Mouse (Mus musculus) Muller cell, postnatal 12 days (primary cell): ENCODE results near the gene Cmtm2a.
"Not testable (repeated sequence)": the region's sequence is repeated elsewhere in the genome, so short reads cannot be mapped to it uniquely, and the experiment has no call there.

Experiments used
- DNase-seq: peaks from one replicate; pipeline ENCODE4 v3.0.0-alpha.2; 2015; ENCODE audit errors: inconsistent ontology term

Cmtm2a gene

DNA sequence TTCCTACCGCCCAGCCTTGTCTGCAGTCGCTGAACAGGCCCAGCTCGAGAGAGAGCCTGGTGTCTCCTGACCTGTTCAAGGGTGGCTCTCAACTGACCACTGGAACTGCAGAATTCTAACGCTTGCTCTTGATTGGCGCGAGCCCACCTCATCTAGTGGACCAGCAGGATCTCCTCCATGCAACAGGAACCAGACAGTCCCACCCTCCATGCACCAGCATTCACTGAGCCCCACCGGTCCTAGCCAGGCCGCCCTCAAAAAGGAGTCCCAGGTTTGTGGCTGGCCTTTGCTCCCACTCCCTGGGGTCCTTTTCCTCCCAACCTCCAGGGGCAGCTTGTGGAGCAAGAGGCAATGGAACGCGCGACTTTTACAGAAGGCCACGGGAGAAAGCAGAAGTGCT, at the start of gene Cmtm2a:
Gene Cmtm2a, minus strand, starts transcription at position 101 of the 400 bp plus-strand sequence.
- not testable (repeated sequence) for DNase-seq

DNA sequence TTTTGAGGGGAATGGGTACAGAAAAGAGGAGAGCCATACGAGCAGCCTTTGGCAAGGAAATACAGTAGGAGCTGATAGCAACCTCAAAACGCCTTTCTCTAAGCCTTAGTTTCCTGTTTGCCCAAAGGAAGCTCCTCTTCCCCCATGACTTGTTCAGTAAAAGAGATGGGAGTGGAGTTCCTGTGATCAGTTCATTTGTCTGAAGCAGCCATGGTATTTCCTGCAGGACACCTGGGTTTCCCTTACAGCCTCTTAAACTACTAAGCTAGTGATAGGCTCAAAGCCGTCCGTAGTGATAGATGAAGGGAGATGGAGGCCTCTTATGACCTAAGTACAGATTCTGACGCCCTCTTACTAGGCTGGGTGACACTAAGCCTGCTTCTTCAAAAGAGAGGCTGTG, 49.4 kb upstream of the Cmtm2a start:
- DNase-seq = no peak

DNA sequence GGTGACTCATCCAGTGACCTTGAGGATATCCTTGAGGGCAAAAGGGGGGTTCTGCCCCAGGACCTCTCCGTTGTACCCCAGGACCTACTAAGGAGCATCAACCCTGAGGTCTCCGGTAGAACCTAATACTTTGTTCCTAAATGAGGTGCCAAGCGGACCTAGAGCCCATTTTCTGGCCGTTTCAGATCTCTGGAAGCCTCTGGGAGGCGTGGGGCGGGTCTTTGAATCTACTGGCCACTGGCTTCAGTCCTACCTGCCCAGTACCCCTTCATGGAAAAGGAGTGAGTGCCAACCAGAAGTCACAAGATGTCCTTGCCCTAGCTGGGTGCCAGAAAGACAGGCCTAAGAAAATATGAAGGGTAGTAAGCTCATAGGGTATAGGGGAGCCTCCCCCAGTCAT, 48.7 kb upstream of the Cmtm2a start:
- no peak for DNase-seq

DNA sequence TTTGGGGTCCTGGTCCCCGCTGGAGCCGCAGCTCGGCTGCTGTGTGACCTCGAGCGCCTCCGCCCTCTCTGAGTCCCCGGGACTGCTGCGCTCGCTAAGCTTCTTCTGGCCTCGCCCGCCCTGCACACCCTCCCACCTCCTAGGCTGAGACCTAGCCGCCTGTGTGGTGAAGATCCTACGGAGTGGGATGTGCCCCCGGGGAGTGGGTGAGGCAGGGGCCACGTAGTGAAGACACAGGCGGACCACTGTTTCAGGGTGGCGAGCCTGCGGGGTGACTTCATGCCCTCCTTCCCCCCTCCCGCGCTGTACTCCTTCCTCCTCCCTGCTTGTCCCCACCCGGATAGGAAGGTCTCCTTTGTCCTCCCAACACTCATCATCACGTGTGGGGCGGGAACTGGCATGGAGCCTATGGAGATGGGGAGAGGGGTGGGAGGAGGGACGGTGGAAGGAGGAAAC, 48.2 kb upstream of the Cmtm2a start:
- DNase-seq = peak; percentile 96

DNA sequence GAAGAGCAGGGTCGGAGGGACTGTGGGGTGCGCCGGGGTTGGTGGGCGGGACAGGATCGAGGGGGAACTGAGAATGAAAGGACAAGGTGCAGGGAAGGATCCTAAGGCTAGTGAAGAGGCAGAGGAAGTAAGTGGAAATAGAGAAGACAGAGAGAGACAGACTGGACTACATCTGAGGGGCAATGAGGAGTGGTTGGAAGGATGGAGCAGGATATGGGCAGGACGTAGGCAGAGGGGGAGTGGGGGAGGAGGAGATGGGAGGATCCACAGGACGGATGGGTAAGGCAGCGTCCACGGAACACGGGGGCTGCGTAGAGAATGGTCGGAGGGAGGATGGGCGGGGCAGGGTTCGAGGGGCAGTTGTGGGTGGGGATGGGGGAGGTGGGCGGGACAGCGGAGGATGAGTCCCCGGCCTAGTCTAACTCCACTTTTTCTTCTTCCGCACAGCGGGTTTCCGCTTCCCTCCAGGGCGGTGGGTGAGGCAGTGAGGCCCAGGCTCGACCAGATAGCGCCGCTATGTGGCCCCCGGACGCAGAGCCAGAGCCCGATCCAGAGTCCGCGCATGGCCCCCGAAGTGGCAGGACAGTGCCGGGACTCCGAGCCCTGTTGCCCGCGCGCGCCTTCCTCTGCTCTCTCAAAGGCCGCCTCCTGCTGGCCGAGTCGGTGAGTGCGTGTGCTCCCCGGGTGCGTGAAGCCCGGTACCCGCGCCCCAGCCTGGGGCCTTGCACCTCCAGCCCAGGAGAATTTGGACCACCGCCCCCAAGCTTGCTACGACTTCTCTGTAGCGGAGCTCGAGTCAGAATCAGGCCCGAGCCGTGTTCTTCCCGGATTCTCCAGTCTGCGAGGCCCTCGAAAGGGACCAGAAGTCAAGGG, 47.5 kb upstream of the Cmtm2a start:
- DNase-seq = peak; percentile 89

DNA sequence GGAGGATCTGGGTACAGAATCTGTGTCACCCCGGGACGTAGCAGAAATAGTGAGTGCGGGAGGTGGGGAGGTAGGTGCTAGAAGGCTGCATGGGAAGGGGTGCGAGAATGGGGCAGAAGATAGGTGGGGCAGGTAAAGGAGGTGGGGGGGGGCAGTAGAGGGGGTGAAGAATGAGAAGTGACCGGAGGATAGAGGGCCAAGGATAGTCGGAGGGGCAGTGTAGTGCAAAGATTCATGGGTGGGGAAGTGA, 46.9 kb upstream of the Cmtm2a start:
- no peak for DNase-seq

DNA sequence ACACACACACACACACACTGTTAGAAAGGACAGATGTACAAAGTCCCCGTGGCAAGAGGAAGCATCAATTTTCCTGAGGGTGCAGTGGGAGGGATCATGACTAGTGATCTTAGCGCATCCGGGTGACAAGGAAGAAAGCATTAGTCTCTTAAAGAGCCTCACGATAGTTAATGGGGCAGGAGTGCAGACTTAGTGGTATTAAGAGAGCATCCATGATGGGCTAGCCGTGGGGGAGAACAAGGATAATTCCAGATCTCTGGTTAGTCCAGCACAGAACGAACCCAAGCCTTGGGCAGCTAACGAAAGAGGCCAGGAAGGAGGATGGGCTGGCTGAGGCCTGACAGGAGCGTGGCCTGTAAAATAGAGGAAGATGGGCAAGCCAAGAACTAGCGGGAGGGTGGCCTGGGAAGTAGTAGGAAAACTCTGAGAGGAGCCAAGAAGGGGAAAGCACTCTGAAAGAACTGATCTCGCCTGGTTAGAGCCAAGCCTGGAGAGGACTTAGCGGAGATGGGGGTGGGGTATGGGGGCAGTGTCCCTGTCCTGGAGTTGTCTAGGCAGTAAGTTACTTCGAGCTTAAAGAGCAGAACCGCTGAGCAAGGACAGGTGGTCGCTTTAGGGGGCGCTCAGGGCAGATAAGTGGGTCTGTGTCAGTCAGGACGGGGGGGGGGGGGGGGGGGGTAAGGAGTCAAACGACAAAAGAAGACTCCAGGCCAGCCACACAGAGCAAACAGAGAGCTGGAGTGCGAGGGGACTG, 46.4 kb upstream of the Cmtm2a start, which contains the start of gene Cmtm3:
Gene Cmtm3, plus strand, starts transcription at position 182 of the 754 bp plus-strand sequence.
- DNase-seq = peak; percentile 24

DNA sequence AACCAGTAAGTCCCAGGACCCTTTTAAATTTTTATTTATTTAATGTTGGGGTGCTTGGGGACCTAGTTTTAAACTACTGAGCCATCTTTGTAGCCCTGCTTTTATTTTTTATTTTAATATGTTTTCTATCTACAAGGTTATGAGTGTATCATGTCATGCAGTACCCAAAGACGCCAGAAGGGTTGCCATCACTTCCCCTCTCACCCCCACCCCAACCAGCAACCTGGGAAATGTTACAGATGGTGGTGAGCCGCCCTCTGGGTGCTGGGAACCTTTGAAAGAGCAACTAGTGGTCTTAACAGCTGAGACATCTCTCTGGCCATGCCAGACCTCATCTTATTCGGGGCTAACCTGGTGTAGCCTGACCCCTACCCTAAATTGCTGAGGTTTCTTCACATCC, 44.9 kb upstream of the Cmtm2a start:
- no peak for DNase-seq

DNA sequence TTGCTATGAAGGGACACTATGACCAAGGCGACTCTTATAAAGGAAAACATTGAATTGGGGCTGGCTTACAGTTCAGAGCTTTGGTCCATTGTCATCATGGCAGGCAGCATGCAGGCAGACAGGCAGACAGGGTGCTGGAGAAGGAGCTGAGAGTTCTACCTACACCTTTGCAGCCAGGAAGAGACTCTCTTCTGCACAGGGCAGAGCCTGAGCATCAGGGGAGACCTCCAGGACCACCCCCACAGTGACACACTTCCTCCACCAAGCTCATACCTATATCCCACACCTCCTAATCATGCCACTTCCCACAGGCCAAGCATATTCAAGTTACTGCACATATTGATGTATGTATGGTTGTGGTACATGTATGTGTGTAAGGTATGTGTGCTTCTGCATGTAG, 43.8 kb upstream of the Cmtm2a start:
- DNase-seq = no peak

DNA sequence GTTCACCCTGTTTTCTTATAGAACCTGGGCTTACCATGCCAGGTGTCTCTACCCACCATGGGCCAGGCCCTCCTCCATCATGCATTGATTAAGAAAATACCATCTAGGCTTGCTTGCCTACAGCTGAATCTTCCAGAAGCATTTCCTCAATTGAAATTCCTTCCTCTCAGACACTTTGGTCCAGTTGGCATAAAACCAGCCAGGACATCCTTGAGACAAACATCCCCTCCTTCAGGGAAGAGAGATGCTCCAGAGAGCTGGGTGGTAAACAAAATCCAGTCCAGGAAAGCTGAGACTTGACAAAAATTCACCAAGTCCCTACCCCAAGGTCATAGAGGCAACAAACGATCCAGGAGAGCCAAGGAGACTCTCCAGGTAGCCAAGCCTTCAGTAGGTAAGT, 41.2 kb upstream of the Cmtm2a start:
- no peak for DNase-seq

DNA sequence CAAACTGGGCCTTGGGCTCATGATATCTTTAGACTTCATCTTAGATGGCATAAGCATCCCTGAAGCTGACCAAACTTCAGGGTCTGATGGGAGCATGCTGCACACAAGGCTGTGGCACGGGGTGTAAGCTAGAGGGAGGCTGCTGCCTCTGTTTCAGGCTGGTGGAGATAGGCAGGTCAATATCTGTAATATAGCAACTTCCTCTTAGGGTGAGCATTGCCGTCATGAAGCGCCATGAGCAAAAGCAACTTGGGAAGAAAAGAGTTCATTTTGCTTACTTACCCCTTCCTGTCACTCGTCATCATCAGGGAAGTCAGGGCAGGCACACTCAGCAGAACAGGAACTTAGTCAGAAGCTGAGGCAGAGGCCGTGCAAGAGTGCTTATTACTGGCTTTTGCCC, 40.8 kb upstream of the Cmtm2a start:
- DNase-seq = no peak

DNA sequence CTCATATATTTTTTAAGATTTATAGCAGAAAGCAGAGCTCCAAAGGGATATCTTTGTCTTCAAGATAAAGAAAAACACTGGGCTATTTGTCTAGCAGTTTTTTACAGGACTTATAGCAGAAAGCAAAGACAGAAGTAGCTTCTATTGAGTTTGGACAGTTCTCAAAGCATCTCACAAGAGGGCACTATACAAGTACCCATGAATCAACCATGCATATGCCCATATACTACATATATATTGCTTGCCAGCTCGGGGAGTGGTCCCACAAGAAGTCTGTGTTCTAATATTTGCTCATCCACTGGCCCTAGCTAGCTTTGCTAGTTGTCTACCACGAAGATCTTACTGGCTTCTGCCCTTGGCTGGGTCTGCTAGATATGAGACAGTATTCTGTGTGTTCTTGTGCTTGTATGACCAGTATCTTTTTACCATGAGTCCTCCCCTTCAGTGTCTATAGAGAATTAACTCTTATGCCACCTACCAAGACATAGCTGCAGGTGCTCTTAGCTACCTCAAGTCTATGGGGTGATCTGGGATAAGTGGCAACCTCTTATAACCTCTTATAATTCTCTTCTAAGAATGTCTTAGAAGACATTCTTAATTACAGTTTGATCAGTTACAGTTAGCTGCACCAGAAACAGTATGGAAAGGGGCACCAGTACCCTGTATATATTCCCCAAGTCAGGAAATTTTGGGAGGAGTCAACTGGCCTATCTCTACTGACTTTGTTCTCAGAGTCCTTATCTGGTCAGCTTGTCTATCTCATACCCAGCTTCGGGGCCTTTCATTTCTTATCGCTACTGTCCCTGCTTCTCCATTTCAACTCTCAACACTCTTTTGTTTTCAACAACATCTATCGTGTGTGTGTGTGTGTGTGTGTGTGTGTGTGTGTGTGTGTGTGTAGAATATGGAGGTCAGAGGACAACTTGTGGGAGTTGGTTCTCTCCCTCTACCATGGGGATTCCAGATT, 40.0 kb upstream of the Cmtm2a start:
- no peak for DNase-seq

DNA sequence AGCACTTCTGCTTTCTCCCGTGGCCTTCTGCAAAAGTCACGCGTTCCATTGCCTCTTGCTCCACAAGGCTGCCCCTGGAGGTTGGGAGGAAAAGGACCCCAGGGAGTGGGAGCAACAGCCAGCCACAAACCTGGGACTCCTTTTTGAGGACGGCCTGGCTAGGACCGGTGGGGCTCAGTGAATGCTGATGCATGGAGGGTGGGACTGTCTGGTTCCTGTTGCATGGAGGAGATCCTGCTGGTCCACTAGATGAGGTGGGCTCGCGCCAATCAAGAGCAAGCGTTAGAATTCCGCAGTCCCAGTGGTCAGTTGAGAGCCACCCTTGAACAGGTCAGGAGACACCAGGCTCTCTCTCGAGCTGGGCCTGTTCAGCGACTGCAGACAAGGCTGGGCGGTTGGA, 28.9 kb upstream of the Cmtm2a start, which contains the start of gene Cmtm2b:
Gene Cmtm2b, plus strand, starts transcription at position 301 of the 400 bp plus-strand sequence.
- DNase-seq = not testable (repeated sequence)

DNA sequence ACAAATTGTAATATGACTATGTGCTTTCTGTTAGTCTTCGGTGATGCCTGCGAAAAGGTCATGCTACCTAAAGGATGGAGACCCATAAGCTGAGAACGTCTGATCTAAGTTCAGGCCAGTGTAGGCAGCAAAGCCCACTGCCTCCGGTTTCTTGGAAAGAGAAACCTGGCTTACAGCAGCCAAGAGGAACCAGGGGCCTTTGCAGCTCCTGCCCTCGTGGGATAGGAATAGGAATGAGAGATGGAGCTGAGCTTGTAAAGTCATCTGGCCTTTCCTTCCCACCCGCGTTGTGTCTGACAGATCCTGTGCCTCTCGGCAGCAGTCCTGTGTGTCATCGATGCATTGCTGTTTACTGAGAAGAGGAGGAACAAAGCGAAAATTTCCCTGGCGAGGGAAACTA, 28.3 kb upstream of the Cmtm2a start, which contains the start of gene Gm11020:
Gene Gm11020, plus strand, starts transcription at position 301 of the 400 bp plus-strand sequence.
- not testable (repeated sequence) for DNase-seq

DNA sequence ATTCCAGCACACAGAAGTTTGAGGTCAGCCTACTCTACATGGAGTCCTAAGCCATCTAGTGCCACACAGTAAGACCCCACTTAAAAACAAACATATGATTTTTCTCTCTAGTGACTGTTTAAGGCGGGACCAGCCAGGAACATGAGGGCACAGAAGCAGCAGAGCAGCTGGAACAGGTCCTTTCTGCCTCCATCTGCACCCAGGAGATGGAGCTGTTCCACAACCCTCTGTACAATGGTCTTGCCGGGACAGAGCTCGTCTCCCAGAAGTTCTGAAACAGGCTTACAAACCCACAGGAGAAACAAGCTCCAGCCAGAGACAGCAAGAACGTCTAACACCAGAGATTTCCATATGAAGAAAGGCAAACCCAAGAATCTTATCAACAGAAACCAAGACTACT, 20.3 kb upstream of the Cmtm2a start:
- no peak for DNase-seq

DNA sequence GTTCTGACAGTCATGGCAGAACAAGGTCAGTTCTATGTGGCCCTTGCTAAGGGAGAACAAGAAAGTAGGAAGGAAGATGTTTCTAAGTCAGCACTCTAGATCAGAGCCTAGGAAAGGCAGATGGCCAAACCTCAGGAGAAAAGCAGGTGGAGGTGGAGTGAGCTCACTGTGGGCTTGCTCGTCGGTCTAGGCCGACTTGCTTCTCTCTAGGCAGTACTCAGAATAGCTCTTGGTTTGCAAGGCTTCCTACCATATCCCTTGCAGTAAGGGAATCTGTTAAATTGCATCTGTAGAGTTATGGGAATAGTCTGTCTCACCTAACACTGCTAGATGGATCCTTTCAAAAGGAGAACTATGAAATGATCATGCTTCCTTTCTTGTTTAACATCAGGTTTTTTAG, 19.0 kb upstream of the Cmtm2a start:
- not testable (repeated sequence) for DNase-seq

DNA sequence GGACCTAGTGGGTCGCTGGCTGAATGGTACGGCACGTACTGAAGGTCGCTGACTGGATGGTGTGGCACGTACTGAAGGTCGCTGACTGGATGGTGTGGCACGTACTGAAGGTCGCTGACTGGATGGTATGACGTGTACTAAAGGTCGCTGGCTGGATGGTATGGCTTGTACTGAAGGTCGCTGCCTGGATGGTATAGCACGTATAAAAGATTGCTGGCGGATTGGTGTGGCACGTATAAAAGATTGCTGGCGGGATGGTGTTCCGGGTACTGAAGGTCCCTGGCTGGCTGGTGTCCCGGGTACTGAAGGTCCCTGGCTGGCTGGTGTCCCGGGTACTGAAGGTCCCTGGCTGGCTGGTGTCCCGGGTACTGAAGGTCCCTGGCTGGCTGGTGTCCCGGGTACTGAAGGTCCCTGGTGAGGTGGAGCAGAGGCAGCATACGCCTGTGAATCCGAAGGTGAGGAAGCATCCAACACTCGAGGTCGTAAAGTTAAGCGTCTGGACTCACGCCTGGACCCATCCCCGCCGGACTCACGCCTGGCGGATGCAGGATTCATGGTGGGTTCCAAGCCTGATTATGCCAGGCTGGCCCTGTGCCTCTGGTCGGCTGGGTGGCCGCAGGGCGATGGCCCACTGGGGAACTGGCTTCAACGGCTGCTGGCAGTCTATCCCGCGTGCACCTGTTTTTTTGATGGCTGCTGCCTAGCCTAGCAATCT, 16.6 kb upstream of the Cmtm2a start, which contains the start of the genes Gm45711 and Cmtm1:
Gene Gm45711, minus strand, starts transcription at position 641 of the 715 bp plus-strand sequence.
Gene Cmtm1, minus strand, starts transcription at position 705 of the 715 bp plus-strand sequence.
- DNase-seq = not testable (repeated sequence)

DNA sequence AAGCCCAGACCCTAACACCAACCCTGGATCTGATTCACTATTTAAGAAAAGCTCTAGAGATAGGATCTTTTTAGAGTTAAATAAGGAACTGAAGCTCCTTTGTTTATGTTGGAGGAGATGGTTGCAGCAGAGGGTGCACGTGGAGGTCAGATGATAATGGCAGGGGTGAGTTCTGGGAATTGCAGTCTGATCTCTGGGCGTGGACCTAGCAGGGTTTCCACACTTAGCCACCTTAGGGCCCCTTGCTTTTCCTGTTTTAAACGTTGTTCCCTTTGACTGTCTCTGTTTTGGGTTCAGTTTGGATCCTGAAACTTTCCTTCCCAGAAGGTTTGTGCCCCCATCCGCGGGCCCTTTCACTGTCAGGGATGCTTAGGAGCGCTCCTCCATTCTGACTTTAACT, 15.4 kb upstream of the Cmtm2a start:
- not testable (repeated sequence) for DNase-seq

DNA sequence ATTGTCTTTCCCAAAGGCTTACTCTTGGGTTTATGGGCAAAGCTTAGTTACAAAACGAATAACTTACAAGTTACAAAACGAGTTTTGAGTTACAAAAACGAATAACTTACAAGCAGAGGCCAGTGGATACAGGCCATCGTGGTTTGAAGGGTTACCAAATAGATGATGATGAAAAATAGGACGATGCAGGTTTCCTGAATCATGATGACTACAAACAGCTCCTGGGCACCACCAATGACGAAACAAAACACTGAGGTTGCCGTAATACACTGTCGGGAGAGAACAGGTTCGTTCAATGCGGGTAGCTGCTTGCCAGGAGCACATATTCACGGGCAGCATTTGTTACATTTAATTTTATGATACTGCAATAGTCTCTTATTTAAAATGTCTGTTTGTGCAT, 12.0 kb upstream of the Cmtm2a start:
- no peak for DNase-seq

DNA sequence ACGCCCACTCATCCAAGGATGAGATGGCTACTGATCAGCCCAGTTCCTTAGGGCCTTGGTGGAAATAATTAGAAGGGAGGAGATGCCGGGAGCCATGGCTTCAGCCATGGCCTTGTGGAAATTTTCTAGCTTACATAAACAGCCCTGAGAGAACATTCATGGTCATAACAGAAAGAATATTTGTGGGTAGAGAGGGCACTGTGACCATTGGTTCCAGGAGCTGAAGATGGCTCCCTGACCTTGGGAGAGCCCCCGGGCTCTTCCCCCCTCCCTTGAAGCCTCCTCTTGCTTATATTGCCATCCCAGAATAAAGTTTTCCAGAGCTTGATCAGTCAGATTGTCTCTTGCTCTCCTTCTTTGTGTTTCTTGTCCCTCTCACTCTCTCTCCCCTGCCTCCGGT, 9.6 kb upstream of the Cmtm2a start:
- DNase-seq = not testable (repeated sequence)

DNA sequence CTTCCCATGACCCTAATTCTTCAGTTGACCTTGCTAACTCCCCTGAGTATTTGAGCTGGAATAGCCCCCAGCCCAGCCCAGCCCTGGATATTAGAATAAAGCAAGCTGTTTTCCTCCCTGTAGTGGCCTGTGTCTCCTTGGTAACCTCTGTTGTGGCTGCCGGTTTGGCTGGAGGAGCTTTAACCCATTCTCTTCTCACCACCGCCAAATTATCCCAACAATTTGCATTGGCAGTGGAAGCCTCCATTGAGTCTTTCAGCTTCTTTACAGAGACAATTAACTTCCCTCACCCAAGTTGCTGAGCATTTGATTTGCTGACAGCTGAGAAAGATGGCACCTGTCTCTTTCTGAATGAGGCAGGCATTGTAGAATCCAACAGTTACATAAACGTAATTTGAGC, 8.6 kb upstream of the Cmtm2a start:
- DNase-seq = peak; percentile 84
